Mouse (Mus musculus): ENCODE measurements around the gene Tax1bp1.

DNA sequence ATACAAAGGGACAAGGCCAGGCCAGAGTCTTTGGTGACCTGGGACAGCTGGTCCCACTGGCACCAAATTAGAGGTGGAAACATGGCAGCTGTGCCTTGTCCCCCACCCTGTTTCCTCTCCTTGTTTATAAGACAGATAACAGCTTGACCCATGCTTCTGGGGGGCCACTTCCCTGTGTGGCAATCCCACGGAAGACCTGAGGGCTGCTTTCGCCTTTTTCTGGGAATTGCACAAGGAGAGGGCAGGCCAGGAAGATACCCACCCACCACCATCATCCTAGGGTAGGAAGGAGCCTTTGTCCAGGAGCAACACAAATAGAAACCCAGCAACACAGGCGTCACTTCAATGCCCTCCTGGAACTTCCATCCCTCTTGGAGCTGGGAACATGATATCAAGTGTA lies 78.9 kb downstream of the Tax1bp1 start:
- TF ChIP-seq POLR2A (IDR thresholded peaks at IDR 0.05; ENCODE audit: insufficient read depth, low read depth, low read length) (no peak), CTCF (IDR thresholded peaks at IDR 0.05; ENCODE audit: insufficient read depth, low read depth, low read length) (no peak)

Data from olfactory bulb, adult 2 months (tissue).